Mouse (Mus musculus): Measurements from ENCODE around the gene Cdk2.

Cdk2 gene

DNA sequence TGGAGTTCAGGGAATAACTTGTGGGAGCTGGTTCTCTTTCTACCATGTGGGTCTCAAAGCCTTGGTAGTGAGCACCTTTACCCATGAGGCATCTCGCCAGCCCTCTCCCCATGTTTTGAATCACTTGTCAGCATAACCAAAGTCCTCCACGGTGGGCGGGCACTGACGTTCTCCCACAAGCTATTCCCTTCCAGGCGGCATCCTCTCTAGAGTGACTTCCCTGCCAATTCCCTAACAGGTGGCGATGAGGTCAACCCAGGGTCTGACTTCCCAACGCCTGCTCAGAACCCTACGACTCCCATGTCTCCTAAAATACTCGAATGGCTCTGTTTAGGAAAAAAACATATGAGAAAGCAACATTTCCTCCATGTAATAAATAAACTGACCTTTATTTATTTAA lies 47.0 kb downstream of the Cdk2 start:
- no peak for DNase-seq (ENCODE audit: extremely low spot score, low read depth, low spot score)

DNA sequence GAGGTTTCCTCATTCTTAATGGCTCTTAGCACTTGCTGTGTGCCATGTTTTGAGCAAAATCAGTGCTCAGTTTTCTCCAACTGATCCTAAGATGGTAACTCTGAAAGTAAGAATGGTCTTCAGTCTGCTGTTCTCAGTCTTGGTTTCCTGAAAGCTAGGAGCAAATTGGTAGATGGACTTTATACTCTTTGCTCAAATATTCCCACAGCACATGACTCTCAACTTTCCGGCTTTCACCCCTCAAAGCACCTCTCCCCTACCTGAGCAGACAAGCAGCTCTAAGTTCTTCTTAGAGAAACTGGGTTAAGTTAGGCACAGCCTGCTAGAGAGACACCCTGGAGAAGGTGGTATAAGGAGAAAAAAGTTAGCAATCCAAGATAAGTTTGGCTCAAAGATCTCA lies 48.1 kb downstream of the Cdk2 start:
- no peak for DNase-seq (ENCODE audit: extremely low spot score, low read depth, low spot score)

DNA sequence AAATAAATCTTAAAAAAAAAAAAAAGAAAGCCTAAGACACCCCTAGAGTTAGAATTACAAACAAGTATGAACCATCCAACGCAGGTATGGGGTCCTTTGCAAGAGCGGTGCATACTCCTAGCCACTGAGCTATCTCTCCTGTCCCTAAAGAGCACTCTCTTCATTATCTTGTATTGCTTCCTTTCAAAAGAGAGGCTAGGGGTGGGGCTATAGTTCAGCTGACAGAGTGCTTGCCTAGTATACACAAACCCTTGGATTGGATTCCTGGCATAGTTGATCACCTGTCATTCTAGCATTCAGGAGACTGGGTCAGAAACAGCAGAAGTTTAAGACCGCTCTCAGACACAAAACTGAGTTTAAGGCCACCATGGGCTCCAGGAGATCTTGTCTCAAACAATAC lies 49.6 kb downstream of the Cdk2 start:
- no peak for DNase-seq (ENCODE audit: extremely low spot score, low read depth, low spot score)

DNA sequence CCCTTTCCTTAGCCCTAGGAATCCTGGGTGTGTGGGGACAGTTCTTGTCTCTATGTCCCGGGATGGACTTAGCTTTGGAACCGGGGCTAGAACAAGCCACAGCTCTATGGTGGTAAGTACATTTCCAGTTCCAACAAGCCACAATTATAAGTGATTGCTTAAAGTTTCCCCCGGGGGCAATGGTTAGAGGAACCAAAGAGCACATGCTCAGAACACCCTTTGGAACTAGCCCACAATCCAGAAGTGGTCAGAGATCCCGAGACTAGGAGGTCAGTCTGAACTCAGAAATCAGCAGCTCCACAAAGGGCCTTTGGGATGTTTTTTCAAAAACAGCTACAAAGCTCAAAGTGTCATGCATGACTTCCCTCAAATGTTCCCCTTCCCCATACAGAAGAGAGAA lies 51.0 kb downstream of the Cdk2 start:
- DNase-seq (ENCODE audit: extremely low spot score, low read depth, low spot score): no peak
